Mouse (Mus musculus) hindbrain, embryonic 12.5 days (tissue): ENCODE measurements around the gene Cmc2. TPM values are rescaled to one million over a fixed set of nuclear protein-coding genes. Genes with fewer than 3 reads are reported as not detected.

ENCODE experiments used
- ATAC-seq: fragments of 200-750 bp; cut with Nextera tagmentation; 2 replicates; pipeline ENCODE4 v1.8.0; 2017; ENCODE audit warnings: moderate TSS enrichment; ENCODE audit not compliant: low FRiP score
- H3K27ac ChIP-seq: fragments of 300-500 bp; sonication (generic); 2 replicates; pipeline ENCODE4 v1.5.1; 2016; ENCODE audit warnings: mild to moderate bottlenecking
- H3K27me3 ChIP-seq: fragments of 300-500 bp; sonication (generic); 2 replicates; pipeline ENCODE4 v1.6.1; 2016; ENCODE audit warnings: mild to moderate bottlenecking
- H3K36me3 ChIP-seq: fragments of 300-500 bp; sonication (generic); 2 replicates; pipeline ENCODE4 v1.6.1; 2016; ENCODE audit warnings: mild to moderate bottlenecking
- H3K4me1 ChIP-seq: fragments of 300-500 bp; sonication (generic); 2 replicates; pipeline ENCODE4 v1.6.1; 2016
- H3K4me2 ChIP-seq: fragments of 300-500 bp; sonication (generic); replicated peaks from 2 replicates; pipeline ENCODE4 v1.6.1; 2016; ENCODE audit warnings: mild to moderate bottlenecking
- H3K4me3 ChIP-seq: fragments of 300-500 bp; sonication (generic); 2 replicates; pipeline ENCODE4 v1.5.1; 2016; ENCODE audit warnings: mild to moderate bottlenecking
- H3K9ac ChIP-seq: fragments of 300-500 bp; sonication (generic); 2 replicates; pipeline ENCODE4 v1.6.1; 2016; ENCODE audit warnings: mild to moderate bottlenecking, moderate library complexity
- H3K9me3 ChIP-seq: fragments of 300-500 bp; sonication (generic); replicated peaks from 2 replicates; pipeline ENCODE4 v1.6.1; 2016; ENCODE audit warnings: mild to moderate bottlenecking
- WGBS: fragments of 180-500 bp; shearing (Covaris S2); methylation state at CpG from one replicate; pipeline ENCODE4 v1.1.7; 2016; 5-methylcytosine and 5-hydroxymethylcytosine counted together
- polyA plus RNA-seq: library from polyadenylated mRNA; unstranded; fragments of >200 nt; fragmentation: Nextera tagmentation; extraction: Ambion mirVana; gene quantifications from 2 replicates; pipeline ENCODE4 v1.2.1, GENCODE M21; 2016

The Cmc2 gene
- polyA plus RNA-seq, 1 experiment from 2014 or later = 59.5 TPM

DNA sequence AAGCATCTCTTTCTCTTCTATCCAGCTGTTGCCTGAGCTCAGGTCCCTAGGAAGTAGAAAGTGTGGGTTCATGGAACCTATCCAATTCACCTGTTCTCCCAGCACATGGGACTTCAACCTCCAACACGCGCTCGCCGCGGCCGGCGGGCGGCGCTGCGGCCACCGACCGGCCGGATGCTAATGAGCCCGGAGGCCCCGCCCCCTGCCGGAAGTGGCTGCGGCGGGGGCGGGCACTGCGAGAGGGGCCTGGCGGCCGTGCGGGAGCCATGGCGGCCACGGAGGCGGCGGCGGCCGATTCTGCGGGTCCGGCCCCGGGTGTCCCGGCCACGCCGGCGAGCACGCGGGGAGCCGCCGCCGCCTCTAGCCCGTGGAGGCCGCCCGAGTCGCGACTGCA, 21.9 kb upstream of the Cmc2 start, which contains the start of gene Atmin:
Atmin (plus strand) TSS at position 233 of the 394 bp plus-strand sequence.
- H3K4me1 ChIP-seq = peaks cover 14% of the 10 kb centered on the region
- H3K9ac ChIP-seq = peak within 1 kb of the TSS; percentile 96
- no peaks in the 10 kb centered on the region for H3K9me3 ChIP-seq
- H3K4me3 ChIP-seq = peak within 1 kb of the TSS; percentile 99
- H3K36me3 ChIP-seq = no peaks in the 10 kb centered on the region
- H3K27me3 ChIP-seq = no peaks in the 10 kb centered on the region
- under 1% methylated on average over 45 of the region's 46 CpGs for WGBS
- peak; percentile 91 for ATAC-seq
- peak within 1 kb of the TSS; percentile 55 for H3K27ac ChIP-seq
- H3K4me2 ChIP-seq = peak within 1 kb of the TSS; percentile 92

DNA sequence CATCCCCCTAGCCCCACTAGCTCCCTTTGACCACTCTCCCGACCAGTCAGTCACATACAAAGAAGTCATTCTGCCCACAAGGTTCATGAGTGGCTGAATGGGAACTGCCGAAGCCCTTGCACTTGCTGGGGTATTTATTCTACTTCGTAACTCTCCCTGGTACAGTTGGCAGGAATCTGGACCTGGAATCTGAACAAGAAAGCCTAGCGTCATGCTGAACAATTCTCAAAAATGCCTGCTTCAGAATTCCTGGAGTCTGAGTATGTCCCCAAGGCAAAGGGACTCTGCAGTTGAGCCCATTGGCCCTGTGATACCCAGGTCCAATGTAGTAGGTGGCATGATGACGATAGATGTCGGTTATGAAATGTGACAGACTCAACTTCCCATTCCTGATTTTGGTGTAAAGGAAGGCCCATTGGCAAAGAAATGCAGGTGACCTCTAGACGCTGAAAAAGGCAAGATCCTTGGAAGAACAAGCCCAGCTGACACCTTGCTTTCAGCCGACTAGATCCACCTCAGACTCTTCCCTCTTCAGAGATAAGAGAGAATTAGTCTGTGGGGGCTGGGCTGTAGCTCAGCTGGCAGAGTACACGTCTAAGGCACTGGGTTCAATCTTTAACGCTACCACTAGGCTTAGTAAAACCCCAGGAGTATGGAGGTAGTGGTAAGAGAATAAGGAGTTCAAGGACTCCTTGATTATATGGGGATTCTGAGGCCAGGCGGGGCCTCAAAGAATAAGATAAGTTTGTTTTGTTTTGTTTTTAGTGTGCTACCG, 21.2 kb upstream of the Cmc2 start:
- WGBS = 81% methylated on average over 12 of the region's 12 CpGs
- Histone ChIP-seq H3K4me2 (peak overlapping the region; percentile 92; the same call in 1 of the 2 replicates), H3K4me1 (peaks cover 14% of the 10 kb centered on the region), H3K36me3 (peaks cover 5% of the 10 kb centered on the region; the same call in 1 of the 2 replicates), H3K27ac (no peak overlapping the region), H3K4me3 (no peak overlapping the region), H3K9me3 (no peaks in the 10 kb centered on the region), H3K27me3 (no peaks in the 10 kb centered on the region), H3K9ac (no peak overlapping the region)
- no peak for ATAC-seq

DNA sequence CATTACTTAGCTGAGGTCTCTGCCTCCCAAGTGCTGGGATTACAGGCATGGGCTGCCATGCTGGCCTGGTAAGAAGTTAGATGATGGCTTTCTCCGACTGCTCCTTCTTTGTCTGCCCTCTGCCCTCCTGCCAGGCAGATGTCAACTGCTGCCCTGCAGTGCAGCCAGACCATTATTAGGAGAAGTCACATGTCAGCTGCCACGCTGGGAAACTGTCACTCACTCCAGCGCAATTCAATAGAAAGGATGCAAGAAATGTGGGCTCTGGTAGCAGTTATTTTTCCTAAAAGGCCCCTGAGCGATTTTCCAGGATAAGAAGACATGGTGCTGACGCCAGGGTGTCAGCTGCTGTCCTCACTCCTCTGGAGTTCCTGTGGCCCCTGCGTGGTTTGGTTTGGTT, 14.3 kb upstream of the Cmc2 start:
- Histone ChIP-seq H3K4me1 (no peaks in the 10 kb centered on the region), H3K4me3 (no peak overlapping the region), H3K36me3 (peaks cover 54% of the 10 kb centered on the region), H3K4me2 (no peak overlapping the region), H3K9me3 (no peaks in the 10 kb centered on the region), H3K27me3 (no peaks in the 10 kb centered on the region), H3K27ac (no peak overlapping the region), H3K9ac (no peak overlapping the region)
- WGBS = 30% methylated on average over 6 of the region's 6 CpGs
- ATAC-seq = no peak

DNA sequence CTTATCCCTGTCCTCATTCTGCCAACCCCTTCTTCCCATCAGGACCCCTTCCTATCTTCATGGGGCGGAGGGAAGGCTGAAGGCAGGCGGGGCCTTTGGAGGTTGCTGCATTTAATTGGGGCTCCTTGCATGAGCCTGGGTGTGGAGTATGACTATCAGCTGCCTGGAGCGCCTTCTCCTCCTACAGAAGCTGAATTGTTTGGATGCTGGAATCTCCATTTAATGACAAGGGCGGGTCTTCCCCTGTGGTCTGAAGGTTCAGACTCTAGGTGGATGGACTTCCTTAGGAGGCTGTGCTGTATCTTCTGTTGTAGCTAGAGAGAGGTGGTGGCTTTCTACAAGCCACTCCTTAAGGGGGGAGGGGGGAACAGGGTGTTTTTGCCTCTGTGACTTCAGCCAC, 13.7 kb upstream of the Cmc2 start:
- Histone ChIP-seq H3K4me2 (no peak overlapping the region), H3K36me3 (peaks cover 56% of the 10 kb centered on the region), H3K27ac (no peak overlapping the region), H3K9ac (no peak overlapping the region), H3K4me1 (no peaks in the 10 kb centered on the region), H3K27me3 (no peaks in the 10 kb centered on the region), H3K9me3 (no peaks in the 10 kb centered on the region), H3K4me3 (no peak overlapping the region)
- no peak for ATAC-seq
- 91% methylated on average over 4 of the region's 4 CpGs for WGBS

DNA sequence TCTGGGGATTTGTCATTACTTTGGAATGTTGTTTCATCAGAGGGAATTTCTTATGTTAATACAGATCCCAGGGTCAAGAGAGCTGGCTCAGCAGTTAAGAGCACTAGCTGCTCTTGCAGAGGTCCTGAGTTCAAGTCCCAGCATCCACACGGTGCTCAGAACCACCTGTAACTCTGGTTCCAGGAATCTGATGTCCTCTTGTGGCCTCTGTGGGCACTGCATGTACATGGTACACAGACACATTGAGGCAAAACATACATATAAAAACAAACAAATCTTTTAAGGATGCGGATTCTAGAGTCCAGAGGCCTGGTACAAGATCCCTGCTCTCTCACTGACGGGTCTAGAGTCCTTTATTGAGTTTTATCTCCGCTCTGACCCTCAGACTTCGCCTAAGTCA, 7.3 kb upstream of the Cmc2 start:
- WGBS = 91% methylated on average over 5 of the region's 5 CpGs
- H3K27ac ChIP-seq = no peak overlapping the region
- H3K36me3 ChIP-seq = peaks cover 41% of the 10 kb centered on the region
- H3K4me2 ChIP-seq = no peak overlapping the region
- H3K9ac ChIP-seq = no peak overlapping the region
- H3K9me3 ChIP-seq = no peaks in the 10 kb centered on the region
- H3K27me3 ChIP-seq = no peaks in the 10 kb centered on the region
- H3K4me3 ChIP-seq = no peak overlapping the region
- no peak for ATAC-seq
- H3K4me1 ChIP-seq = no peaks in the 10 kb centered on the region

DNA sequence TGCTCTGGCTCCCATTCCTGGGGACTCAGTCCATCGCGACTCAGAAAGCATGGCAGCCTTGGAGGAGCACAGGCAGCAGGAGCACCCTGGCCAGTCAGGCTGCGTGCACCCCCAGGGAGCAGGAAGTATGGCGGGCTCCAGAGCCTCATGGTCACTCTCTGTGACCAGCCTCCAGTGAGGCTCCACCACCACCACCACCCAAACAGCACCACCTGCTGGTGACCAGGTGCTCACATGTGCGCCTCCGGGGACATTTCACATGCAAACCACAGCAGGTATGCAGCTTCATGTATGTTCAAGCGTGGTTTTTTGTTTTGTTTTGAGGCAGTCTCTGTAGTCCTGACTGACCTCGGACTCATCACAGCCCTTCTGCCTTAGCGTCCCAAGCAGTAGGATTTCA, 6.6 kb upstream of the Cmc2 start:
- Histone ChIP-seq H3K4me1 (no peaks in the 10 kb centered on the region; the same call in 1 of the 2 replicates), H3K4me2 (no peak overlapping the region), H3K27ac (no peak overlapping the region), H3K9ac (no peak overlapping the region), H3K27me3 (no peaks in the 10 kb centered on the region), H3K36me3 (peaks cover 34% of the 10 kb centered on the region), H3K9me3 (no peaks in the 10 kb centered on the region), H3K4me3 (no peak overlapping the region)
- 79% methylated on average over 9 of the region's 9 CpGs for WGBS
- no peak for ATAC-seq

DNA sequence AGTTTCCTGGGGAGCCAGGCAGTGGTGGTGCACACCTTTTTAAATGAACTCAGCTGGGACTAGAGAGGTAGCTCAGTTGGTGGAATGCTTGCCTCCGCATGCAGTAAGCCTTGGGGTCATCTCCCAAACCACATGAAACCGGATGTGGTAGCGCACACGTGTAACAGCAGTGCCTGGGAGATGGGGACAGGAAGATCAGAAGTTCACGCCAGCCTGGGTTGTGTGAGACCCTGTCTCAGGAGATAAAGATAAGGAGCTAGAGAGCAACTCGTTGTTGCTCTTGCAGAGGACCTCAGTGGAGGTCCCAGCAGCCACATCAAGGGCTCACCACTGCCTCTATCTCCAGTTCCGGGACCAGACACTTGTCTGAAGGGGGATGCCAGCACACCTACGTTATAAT, 2.3 kb upstream of the Cmc2 start:
- Histone ChIP-seq H3K36me3 (peaks cover 6% of the 10 kb centered on the region), H3K27ac (no peak overlapping the region), H3K9me3 (no peaks in the 10 kb centered on the region), H3K9ac (no peak overlapping the region), H3K4me3 (no peak overlapping the region), H3K27me3 (no peaks in the 10 kb centered on the region), H3K4me1 (peaks cover 16% of the 10 kb centered on the region), H3K4me2 (no peak overlapping the region)
- WGBS = 91% methylated on average over 8 of the region's 8 CpGs
- no peak for ATAC-seq

DNA sequence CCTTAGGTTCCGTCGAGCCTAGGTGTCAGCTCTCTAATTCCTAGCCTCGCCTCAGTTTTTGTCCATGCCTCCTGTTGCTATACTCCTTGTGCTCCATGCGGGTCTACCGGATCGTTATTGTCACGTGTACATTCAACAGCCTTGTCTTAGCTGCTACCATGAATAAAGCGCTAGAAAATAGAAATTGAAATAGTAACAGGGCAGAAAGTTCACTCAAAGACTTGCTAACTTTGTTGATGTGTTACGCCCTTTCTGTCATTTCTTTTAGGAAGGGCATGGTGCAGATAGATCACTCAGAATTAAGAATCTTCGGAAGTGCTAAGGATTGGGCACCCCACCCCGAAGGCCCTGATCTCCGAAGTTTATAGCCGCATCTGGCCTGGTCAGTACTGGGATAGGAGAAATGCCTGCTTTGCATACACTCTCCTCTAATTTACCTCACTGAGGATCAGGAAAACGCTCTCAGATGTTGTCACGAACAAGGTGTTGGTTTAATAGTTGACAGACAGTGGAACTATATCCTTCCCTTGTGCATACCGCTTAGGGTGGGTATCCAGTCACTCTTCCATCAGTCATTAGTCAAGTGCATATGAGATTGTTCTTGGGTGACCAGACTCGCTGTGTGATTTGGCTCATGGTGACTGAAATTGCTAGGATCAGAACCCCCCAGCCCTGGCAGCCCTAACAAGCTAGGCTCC, 954 bp upstream of the Cmc2 start:
- Histone ChIP-seq H3K36me3 (0 out of 2 replicates have a peak, but pooled peaks cover 3% of the 10 kb centered on the region), H3K4me1 (peaks cover 16% of the 10 kb centered on the region), H3K27ac (0 out of 2 replicates have a peak overlapping the region, but pooled peaks have one; percentile 84), H3K27me3 (no peaks in the 10 kb centered on the region), H3K9ac (peak overlapping the region; percentile 83), H3K4me2 (peak overlapping the region; percentile 79), H3K9me3 (no peaks in the 10 kb centered on the region), H3K4me3 (peak overlapping the region; percentile 82)
- no peak for ATAC-seq
- 34% methylated on average over 17 of the region's 17 CpGs for WGBS

DNA sequence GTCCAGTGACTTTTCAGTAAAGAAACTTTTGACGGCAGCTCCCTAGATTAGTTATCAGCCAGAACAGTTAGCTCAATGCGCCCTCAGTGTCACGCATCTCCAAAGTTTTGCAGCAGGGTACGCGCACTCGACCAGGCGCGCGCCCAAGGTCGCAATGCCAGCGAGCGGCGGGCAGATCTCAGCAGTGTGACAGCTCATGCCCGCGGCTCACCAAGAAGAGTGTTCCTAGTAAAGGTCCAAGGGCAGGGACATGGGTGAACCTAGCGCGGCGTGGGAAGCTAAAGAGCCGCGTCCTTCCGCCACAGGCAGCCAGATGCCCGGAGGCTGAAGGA, 284 bp downstream of the Cmc2 start:
- Histone ChIP-seq H3K9ac (peak overlapping the region; percentile 83), H3K9me3 (no peaks in the 10 kb centered on the region), H3K4me1 (peaks cover 16% of the 10 kb centered on the region), H3K4me2 (peak overlapping the region; percentile 79), H3K36me3 (0 out of 2 replicates have a peak, but pooled peaks cover 3% of the 10 kb centered on the region), H3K4me3 (peak overlapping the region; percentile 82), H3K27me3 (no peaks in the 10 kb centered on the region), H3K27ac (peak overlapping the region; percentile 84)
- peak; percentile 70 for ATAC-seq
- WGBS = under 1% methylated on average over 22 of the region's 22 CpGs

DNA sequence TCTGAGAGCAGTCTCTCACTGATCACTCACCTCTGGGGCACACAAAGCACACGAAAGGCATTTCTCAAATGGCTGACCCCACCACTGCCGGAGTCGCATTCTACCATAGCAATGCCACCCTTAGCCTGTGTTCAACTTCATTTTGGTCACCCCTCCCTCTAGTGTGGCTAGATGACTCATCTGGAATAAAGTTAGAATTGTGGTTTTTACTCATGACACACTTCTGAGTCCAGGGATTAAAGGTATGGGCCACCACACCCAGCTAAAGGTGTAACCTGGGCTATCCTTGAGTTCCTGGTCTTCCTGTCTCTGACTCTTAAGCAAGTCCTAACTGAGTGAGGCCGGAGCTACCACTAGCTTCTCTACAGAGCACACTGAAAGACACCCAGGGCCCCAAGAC, 15.4 kb downstream of the Cmc2 start:
- Histone ChIP-seq H3K36me3 (peaks cover 22% of the 10 kb centered on the region), H3K9ac (no peak overlapping the region), H3K4me1 (no peaks in the 10 kb centered on the region), H3K9me3 (0 out of 2 replicates have a peak, but pooled peaks cover 5% of the 10 kb centered on the region), H3K27ac (no peak overlapping the region), H3K4me3 (no peak overlapping the region), H3K4me2 (no peak overlapping the region), H3K27me3 (no peaks in the 10 kb centered on the region)
- ATAC-seq = no peak
- WGBS = 90% methylated on average over 4 of the region's 4 CpGs

DNA sequence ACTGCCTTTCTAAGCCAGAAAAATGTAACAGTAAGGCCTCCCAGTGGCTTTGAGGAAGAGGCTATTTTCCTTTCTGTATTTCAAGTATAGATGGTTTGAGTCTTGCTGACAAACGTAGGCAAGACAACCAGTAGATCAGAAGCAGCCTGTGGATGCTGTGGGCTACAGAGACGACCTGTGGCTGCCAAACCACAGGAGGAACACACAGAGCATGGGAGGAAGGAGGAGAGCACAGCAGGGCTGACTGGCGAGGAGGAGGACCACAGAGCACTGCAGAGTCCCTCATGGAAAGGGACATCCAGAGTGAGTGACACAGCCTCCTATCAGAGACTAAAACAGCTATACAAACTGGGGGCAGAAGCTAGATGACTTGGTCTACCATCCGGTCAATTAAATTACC, 16.0 kb downstream of the Cmc2 start:
- Histone ChIP-seq H3K27me3 (no peaks in the 10 kb centered on the region), H3K4me3 (no peak overlapping the region), H3K4me2 (no peak overlapping the region), H3K36me3 (peaks cover 17% of the 10 kb centered on the region), H3K4me1 (no peaks in the 10 kb centered on the region), H3K27ac (no peak overlapping the region), H3K9me3 (0 out of 2 replicates have a peak, but pooled peaks cover 5% of the 10 kb centered on the region), H3K9ac (no peak overlapping the region)
- no peak for ATAC-seq
- WGBS = 90% methylated on average over 4 of the region's 4 CpGs

DNA sequence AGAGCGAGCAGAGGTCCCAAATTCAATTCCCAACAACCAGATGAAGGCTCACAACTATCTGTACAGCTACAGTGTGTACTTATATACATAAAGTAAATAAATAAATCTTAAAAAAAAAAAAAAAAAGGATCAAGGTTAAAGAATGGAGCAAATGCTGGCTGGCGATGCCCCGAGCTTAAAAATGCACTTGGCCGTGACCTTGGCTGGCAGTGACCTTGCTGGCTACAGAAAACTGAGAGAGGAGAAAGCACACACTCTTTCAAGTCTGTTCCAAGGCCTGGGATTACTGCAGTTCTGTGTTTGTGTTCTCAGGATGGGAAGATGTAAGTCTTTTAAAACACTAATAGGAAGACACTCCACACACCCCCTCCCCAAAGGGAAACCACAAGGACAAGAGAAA, 16.5 kb downstream of the Cmc2 start:
- WGBS = 96% methylated on average over 4 of the region's 4 CpGs
- Histone ChIP-seq H3K4me2 (no peak overlapping the region), H3K36me3 (peaks cover 12% of the 10 kb centered on the region), H3K27ac (no peak overlapping the region), H3K9me3 (0 out of 2 replicates have a peak, but pooled peaks cover 5% of the 10 kb centered on the region), H3K27me3 (no peaks in the 10 kb centered on the region), H3K4me3 (no peak overlapping the region), H3K9ac (no peak overlapping the region), H3K4me1 (no peaks in the 10 kb centered on the region)
- ATAC-seq = no peak
